Mouse (Mus musculus) spleen, adult 2 months (tissue): ENCODE measurements at regions not wholly inside any gene's neighbourhood (a gene's known extent, or its start where the extent isn't known, plus 50 kb on each side); places are given as distances from the start of the nearest gene placed in this dataset.

Experiments
- CTCF ChIP-seq: fragments of 200-500 bp; IDR thresholded peaks from 2 replicates; pipeline ENCODE4 v1.5.1; 2011; ENCODE audit warnings: mild to moderate bottlenecking, inconsistent platforms; ENCODE audit not compliant: insufficient read depth, insufficient read length, insufficient replicate concordance; ENCODE audit errors: extremely low read depth
- POLR2A ChIP-seq: fragments of 200-500 bp; IDR thresholded peaks from 2 replicates; pipeline ENCODE4 v1.6.1; 2011; ENCODE audit warnings: low read depth, low read length, inconsistent platforms

DNA sequence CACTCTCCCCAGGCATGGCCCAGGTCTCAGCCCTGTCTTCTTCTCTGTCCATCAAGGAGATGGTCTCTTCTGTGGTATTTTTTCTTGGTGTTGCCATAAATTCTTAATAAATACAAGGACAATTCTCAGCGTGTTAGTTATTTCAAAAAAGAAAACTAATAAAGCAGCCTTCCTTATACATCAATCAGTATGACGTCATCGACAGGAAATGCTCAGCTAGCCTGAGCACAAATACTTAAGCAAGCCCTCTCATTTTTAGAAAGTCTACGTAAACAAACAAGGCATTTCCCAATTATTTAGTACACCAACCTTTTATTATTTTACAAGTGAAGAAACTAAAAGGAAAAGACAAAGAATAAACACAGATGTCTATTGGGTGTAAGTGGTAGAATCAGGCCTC lies 218.6 kb upstream of the Smim15 start:
- TF ChIP-seq CTCF (no peak), POLR2A (no peak)
